Mouse (Mus musculus) hindbrain, embryonic 11.5 days (tissue): ENCODE measurements around the gene Srrm2. TPM values are rescaled to one million over a fixed set of nuclear protein-coding genes. Genes with fewer than 3 reads are reported as not detected.

ENCODE experiments used
- ATAC-seq: fragments of 200-750 bp; cut with Nextera tagmentation; 2 replicates; pipeline ENCODE4 v1.8.0; 2017; ENCODE audit warnings: mild to moderate bottlenecking, moderate TSS enrichment, moderate library complexity; ENCODE audit not compliant: low FRiP score
- DNase-seq: peaks from one replicate; pipeline ENCODE4 v3.0.0-alpha.2; 2015; ENCODE audit warnings: low spot score
- H3K27ac ChIP-seq: fragments of 300-500 bp; sonication (generic); 2 replicates; pipeline ENCODE4 v1.5.1; 2014; ENCODE audit warnings: mild to moderate bottlenecking, low read depth, low read length
- H3K27me3 ChIP-seq: fragments of 300-500 bp; sonication (generic); 2 replicates; pipeline ENCODE4 v1.6.1; 2014; ENCODE audit warnings: mild to moderate bottlenecking, low read length, moderate library complexity, mixed read lengths; ENCODE audit not compliant: control insufficient read depth, insufficient read depth
- H3K36me3 ChIP-seq: fragments of 300-500 bp; sonication (generic); 2 replicates; pipeline ENCODE4 v1.6.1; 2014; ENCODE audit warnings: mild to moderate bottlenecking, low read length, moderate library complexity, mixed read lengths; ENCODE audit not compliant: control insufficient read depth, insufficient read depth
- H3K4me1 ChIP-seq: fragments of 300-500 bp; sonication (generic); replicated peaks from 2 replicates; pipeline ENCODE4 v1.6.1; 2014; ENCODE audit warnings: low read length, mixed read lengths; ENCODE audit not compliant: control insufficient read depth, insufficient read depth
- H3K4me2 ChIP-seq: fragments of 300-500 bp; sonication (generic); replicated peaks from 2 replicates; pipeline ENCODE4 v1.6.1; 2014; ENCODE audit warnings: mild to moderate bottlenecking, low read depth, low read length
- H3K4me3 ChIP-seq: fragments of 300-500 bp; sonication (generic); 2 replicates; pipeline ENCODE4 v1.5.1; 2014; ENCODE audit warnings: low read depth, low read length
- H3K9ac ChIP-seq: fragments of 300-500 bp; sonication (generic); 2 replicates; pipeline ENCODE4 v1.6.1; 2014; ENCODE audit warnings: low read depth, low read length
- H3K9me3 ChIP-seq: fragments of 300-500 bp; sonication (generic); 2 replicates; pipeline ENCODE4 v1.6.1; 2016; ENCODE audit warnings: low read length; ENCODE audit not compliant: control insufficient read depth
- WGBS: fragments of 180-500 bp; shearing (Covaris S2); extraction: QIAGEN DNeasy Blood & Tissue Kit; methylation state at CpG from one replicate; pipeline ENCODE4 v1.1.7; 2014; 5-methylcytosine and 5-hydroxymethylcytosine counted together
- polyA plus RNA-seq: library from polyadenylated mRNA; unstranded; fragments of >200 nt; fragmentation: Nextera tagmentation; extraction: Ambion mirVana; gene quantifications from 2 replicates; pipeline ENCODE4 v1.2.1, GENCODE M21; 2014

Srrm2 gene
- polyA plus RNA-seq, 1 experiment from 2014 or later: 573 TPM

DNA sequence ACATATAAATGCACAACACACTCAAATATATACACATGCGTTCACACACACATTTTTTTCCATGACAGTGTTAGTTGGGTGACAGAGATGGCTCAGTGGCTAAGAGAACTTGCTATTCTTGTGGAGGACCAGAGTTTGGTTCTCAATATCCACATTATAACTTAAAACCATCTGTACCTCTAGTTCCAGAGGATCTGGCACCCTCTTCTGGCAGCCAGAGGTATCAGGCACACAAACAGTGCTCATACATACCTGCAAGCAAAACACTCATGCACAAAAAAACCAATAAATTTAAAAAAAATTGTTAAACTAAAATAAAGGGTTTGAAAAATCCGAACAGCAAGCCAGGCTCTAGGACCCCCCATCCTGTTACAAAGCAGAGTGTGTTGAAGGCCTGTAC is 59.7 kb downstream of the Srrm2 start:
- DNase-seq: no peak
- no peak overlapping the region for H3K4me3 ChIP-seq
- H3K4me2 ChIP-seq: no peak overlapping the region
- no peak for ATAC-seq
- H3K4me1 ChIP-seq: no peaks in the 10 kb centered on the region
- no peaks in the 10 kb centered on the region for H3K36me3 ChIP-seq
- 59% methylated on average over 2 of the region's 2 CpGs for WGBS
- no peak overlapping the region for H3K9ac ChIP-seq
- H3K27me3 ChIP-seq: no peaks in the 10 kb centered on the region
- H3K9me3 ChIP-seq: no peaks in the 10 kb centered on the region
- H3K27ac ChIP-seq: no peak overlapping the region

DNA sequence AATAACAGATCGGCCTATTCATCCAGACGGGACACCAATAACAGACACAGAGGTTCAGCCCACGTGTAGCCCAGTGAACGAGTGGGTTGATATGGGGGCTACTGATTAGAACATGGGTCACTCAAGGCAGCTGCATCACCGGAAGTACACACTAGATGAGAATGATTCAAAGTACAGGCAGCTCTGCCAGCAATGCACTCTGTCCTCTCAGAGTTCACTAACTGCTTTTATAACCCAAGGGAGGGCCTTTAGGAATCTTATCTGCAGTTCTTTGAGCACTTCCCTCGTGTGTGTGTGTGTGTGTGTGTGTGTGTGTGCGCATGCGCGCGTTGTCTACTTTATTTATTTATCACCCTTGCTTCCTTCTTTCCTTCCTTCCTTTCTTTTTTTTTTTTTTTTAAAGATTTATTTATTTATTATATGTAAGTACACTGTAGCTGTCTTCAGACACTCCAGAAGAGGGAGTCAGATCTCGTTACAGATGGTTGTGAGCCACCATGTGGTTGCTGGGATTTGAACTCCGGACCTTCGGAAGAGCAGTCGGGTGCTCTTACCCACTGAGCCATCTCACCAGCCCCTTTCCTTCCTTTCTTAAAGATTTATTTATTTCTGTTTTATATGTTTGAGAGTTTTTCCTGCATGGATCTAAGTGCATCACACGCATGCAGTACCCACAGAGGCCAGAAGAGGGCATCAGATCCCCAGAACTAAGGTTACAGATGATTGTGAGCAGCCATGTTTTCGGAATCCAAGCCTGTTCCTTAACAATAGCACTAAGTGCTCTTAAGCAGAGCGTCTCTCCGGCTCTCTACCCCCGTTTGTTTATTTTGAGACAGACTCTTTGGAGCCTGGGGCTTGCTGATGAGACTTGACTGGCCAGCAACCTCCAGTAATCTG is 60.8 kb downstream of the Srrm2 start:
- DNase-seq (peak; percentile 87), ATAC-seq (no peak)
- H3K27ac ChIP-seq: no peak overlapping the region
- WGBS: 62% methylated on average over 18 of the region's 19 CpGs
- no peaks in the 10 kb centered on the region for H3K4me1 ChIP-seq
- no peaks in the 10 kb centered on the region for H3K36me3 ChIP-seq
- no peak overlapping the region for H3K9ac ChIP-seq
- H3K4me2 ChIP-seq: no peak overlapping the region
- H3K4me3 ChIP-seq: no peak overlapping the region
- no peaks in the 10 kb centered on the region for H3K27me3 ChIP-seq
- H3K9me3 ChIP-seq: no peaks in the 10 kb centered on the region

DNA sequence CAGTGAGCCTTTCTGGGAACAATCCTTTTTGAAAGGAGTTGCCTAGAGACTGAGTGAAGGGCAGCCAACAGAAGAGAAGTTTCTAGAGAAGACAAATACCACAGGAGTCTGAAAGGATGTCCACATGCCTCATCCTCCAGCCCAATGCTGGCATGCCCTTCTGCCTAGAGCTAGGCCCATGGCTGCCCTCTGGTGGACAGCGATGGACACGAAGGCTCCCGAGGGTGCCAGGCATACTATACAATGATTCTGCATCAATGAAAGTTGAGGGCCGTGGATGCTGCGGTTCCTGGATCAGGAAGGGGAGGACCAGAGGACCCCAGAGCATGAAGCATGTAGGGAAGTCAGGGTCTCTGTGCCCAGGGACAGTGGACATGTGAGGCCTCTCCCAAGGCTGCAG is 63.0 kb downstream of the Srrm2 start:
- 31% methylated on average over 5 of the region's 5 CpGs for WGBS
- Histone ChIP-seq H3K4me1 (no peaks in the 10 kb centered on the region), H3K36me3 (no peaks in the 10 kb centered on the region), H3K9ac (no peak overlapping the region), H3K4me2 (no peak overlapping the region), H3K4me3 (no peak overlapping the region), H3K27me3 (no peaks in the 10 kb centered on the region), H3K9me3 (no peaks in the 10 kb centered on the region), H3K27ac (no peak overlapping the region)
- DNase-seq (peak; percentile 72), ATAC-seq (no peak)

DNA sequence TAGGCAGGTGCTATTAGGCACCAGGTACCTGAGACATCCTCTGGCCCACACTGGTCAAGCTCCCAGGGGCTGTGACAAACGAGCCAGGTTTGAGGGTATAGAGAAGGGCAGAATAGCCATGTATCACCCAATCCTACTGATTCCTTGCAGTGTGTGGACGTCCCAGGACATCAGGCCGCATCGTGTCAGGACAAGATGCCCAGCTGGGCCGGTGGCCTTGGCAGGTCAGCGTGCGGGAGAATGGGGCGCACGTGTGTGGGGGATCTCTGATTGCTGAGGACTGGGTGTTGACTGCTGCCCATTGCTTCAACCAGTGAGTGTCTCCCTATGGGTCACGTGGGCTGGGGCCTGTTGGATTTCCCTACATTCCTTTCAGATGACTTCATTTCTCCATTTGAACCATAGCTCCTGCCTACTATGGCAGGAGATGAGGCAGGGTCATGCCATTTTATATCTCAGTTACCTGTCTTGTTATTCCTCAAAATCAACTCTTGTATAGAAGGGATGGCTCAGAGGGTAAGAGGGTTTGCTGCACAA is 64.0 kb downstream of the Srrm2 start:
- no peak overlapping the region for H3K27ac ChIP-seq
- no peak for ATAC-seq
- H3K4me2 ChIP-seq: no peak overlapping the region
- H3K36me3 ChIP-seq: no peaks in the 10 kb centered on the region
- H3K4me1 ChIP-seq: no peaks in the 10 kb centered on the region
- no peak overlapping the region for H3K4me3 ChIP-seq
- DNase-seq: no peak
- H3K9me3 ChIP-seq: no peaks in the 10 kb centered on the region
- H3K9ac ChIP-seq: no peak overlapping the region
- WGBS: 84% methylated on average over 10 of the region's 10 CpGs
- no peaks in the 10 kb centered on the region for H3K27me3 ChIP-seq

DNA sequence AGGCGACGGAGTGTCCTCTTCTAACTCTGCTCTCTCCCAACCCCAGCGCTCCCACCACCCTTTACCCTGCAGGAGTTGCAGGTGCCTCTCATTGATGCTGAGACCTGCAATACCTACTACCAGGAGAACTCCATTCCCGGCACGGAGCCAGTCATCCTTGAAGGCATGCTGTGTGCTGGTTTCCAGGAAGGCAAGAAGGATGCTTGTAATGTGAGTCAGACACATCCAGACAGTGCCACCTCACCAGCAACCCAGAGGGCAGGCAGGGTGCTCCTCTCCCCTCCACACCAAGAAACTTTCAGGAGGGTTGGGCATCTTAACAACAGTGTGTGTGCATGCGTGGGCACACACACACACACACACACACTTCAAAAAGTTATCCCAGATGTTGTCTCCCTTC is 66.9 kb downstream of the Srrm2 start:
- no peak for DNase-seq
- no peaks in the 10 kb centered on the region for H3K36me3 ChIP-seq
- no peak overlapping the region for H3K4me3 ChIP-seq
- no peaks in the 10 kb centered on the region for H3K9me3 ChIP-seq
- ATAC-seq: no peak
- H3K4me1 ChIP-seq: no peaks in the 10 kb centered on the region
- H3K27ac ChIP-seq: no peak overlapping the region
- H3K4me2 ChIP-seq: no peak overlapping the region
- H3K9ac ChIP-seq: no peak overlapping the region
- WGBS: 86% methylated on average over 6 of the region's 6 CpGs
- no peaks in the 10 kb centered on the region for H3K27me3 ChIP-seq

- H3K4me1 ChIP-seq: no peaks in the 10 kb centered on the region
Observed at GRCm38 (mm10) chr17:23857913-23858312, 67.6 kb downstream of the Srrm2 start.

DNA sequence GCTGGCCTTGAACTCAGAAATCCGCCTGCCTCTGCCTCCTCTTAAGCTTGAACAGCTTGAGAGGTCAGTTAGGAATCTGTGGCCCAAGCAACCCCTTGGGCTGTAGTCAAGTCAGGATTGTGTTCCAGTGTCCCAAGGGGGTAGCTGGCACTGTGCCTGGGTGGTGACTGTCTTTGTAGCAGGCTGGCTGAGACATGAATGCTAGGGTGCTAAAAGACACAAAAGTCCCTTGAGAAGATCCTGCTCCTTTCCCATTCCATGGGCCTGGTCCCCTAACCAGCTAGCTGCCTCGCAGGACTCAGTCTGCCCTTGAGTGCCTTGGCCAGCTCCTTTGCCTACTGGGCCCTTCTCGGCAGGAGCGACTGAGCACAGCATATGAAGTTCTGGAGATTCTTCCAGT is 72.6 kb downstream of the Srrm2 start:
- ATAC-seq (no peak), DNase-seq (no peak)
- WGBS: 85% methylated on average over 4 of the region's 4 CpGs
- no peak overlapping the region for H3K4me2 ChIP-seq
- H3K36me3 ChIP-seq: no peaks in the 10 kb centered on the region
- no peaks in the 10 kb centered on the region for H3K27me3 ChIP-seq
- H3K4me3 ChIP-seq: no peak overlapping the region
- no peak overlapping the region for H3K9ac ChIP-seq
- no peaks in the 10 kb centered on the region for H3K9me3 ChIP-seq
- no peaks in the 10 kb centered on the region for H3K4me1 ChIP-seq
- no peak overlapping the region for H3K27ac ChIP-seq

More at GRCm38 (mm10) chr17:23857913-23858312, 67.6 kb downstream of the Srrm2 start:
- no peak overlapping the region for H3K4me3 ChIP-seq
- H3K4me2 ChIP-seq: no peak overlapping the region
- no peaks in the 10 kb centered on the region for H3K36me3 ChIP-seq
- DNase-seq (no peak), ATAC-seq (no peak)
- 78% methylated on average over 2 of the region's 2 CpGs for WGBS
- no peak overlapping the region for H3K27ac ChIP-seq
- H3K27me3 ChIP-seq: no peaks in the 10 kb centered on the region
- no peaks in the 10 kb centered on the region for H3K9me3 ChIP-seq
- no peak overlapping the region for H3K9ac ChIP-seq

GRCm38 (mm10) chr17:23867756-23868155 is 77.4 kb downstream of the Srrm2 start, which contains the start of gene Prss21:
Gene Prss21, plus strand, starts transcription at chr17:23868056.
- no peaks in the 10 kb centered on the region for H3K9me3 ChIP-seq
- H3K27ac ChIP-seq: no peak within 1 kb of the TSS
- no peaks in the 10 kb centered on the region for H3K4me1 ChIP-seq
- WGBS: 77% methylated on average over 15 of the region's 15 CpGs
- ATAC-seq: no peak
- H3K36me3 ChIP-seq: no peaks in the 10 kb centered on the region
- H3K4me3 ChIP-seq: no peak within 1 kb of the TSS
- no peak for DNase-seq
- H3K27me3 ChIP-seq: no peaks in the 10 kb centered on the region
- H3K4me2 ChIP-seq: no peak within 1 kb of the TSS
- H3K9ac ChIP-seq: no peak within 1 kb of the TSS

GRCm38 (mm10) chr17:23868513-23868912 is 78.2 kb downstream of the Srrm2 start:
- Histone ChIP-seq H3K27ac (no peak overlapping the region), H3K9me3 (no peaks in the 10 kb centered on the region), H3K4me1 (no peaks in the 10 kb centered on the region), H3K4me3 (no peak overlapping the region), H3K4me2 (no peak overlapping the region), H3K27me3 (no peaks in the 10 kb centered on the region), H3K9ac (no peak overlapping the region), H3K36me3 (no peaks in the 10 kb centered on the region)
- ATAC-seq: no peak
- WGBS: 92% methylated on average over 11 of the region's 11 CpGs
- no peak for DNase-seq
